Mouse (Mus musculus) limb, embryonic 12.5 days (tissue): Measurements from ENCODE around the gene Gpr180. TPM values are rescaled to one million over a fixed set of nuclear protein-coding genes. Genes with fewer than 3 reads are reported as not detected.
"Not testable (repeated sequence)": the region's sequence is repeated elsewhere in the genome, so short reads cannot be mapped to it uniquely, and the experiment has no call there.

Experiments used
- ATAC-seq: fragments of 200-750 bp; cut with Nextera tagmentation; 2 replicates; pipeline ENCODE4 v1.8.0; 2017; ENCODE audit warnings: low read depth, moderate TSS enrichment; ENCODE audit not compliant: insufficient number of reproducible peaks, insufficient read depth, low FRiP score, low TSS enrichment
- H3K27ac ChIP-seq: fragments of 300-500 bp; sonication (generic); 2 replicates; pipeline ENCODE4 v1.5.1; 2016; ENCODE audit warnings: mild to moderate bottlenecking, moderate library complexity
- H3K27me3 ChIP-seq: fragments of 300-500 bp; sonication (generic); 2 replicates; pipeline ENCODE4 v1.6.1; 2016; ENCODE audit warnings: mild to moderate bottlenecking, moderate library complexity
- H3K36me3 ChIP-seq: fragments of 300-500 bp; sonication (generic); 2 replicates; pipeline ENCODE4 v1.6.1; 2016; ENCODE audit warnings: mild to moderate bottlenecking, moderate library complexity
- H3K4me1 ChIP-seq: fragments of 300-500 bp; sonication (generic); replicated peaks from 2 replicates; pipeline ENCODE4 v1.6.1; 2016
- H3K4me2 ChIP-seq: fragments of 300-500 bp; sonication (generic); 2 replicates; pipeline ENCODE4 v1.6.1; 2016; ENCODE audit warnings: mild to moderate bottlenecking, moderate library complexity
- H3K4me3 ChIP-seq: fragments of 300-500 bp; sonication (generic); replicated peaks from 2 replicates; pipeline ENCODE4 v1.5.1; 2016; ENCODE audit warnings: mild to moderate bottlenecking
- H3K9ac ChIP-seq: fragments of 300-500 bp; sonication (generic); replicated peaks from 2 replicates; pipeline ENCODE4 v1.6.1; 2016; ENCODE audit warnings: mild to moderate bottlenecking, moderate library complexity
- H3K9me3 ChIP-seq: fragments of 300-500 bp; sonication (generic); 2 replicates; pipeline ENCODE4 v1.6.1; 2016; ENCODE audit warnings: mild to moderate bottlenecking, moderate library complexity
- WGBS: fragments of 180-500 bp; shearing (Covaris S2); methylation state at CpG from one replicate; pipeline ENCODE4 v1.1.7; 2016; 5-methylcytosine and 5-hydroxymethylcytosine counted together
- polyA plus RNA-seq: library from polyadenylated mRNA; unstranded; fragments of >200 nt; fragmentation: Nextera tagmentation; extraction: Ambion mirVana; gene quantifications from 2 replicates; pipeline ENCODE4 v1.2.1, GENCODE M21; 2016

Gene Gpr180
- polyA plus RNA-seq, 1 experiment from 2014 or later: 54.2 TPM

- not testable (repeated sequence) for ATAC-seq, H3K4me2 ChIP-seq, H3K4me1 ChIP-seq, H3K4me3 ChIP-seq, H3K9me3 ChIP-seq, H3K27ac ChIP-seq, H3K27me3 ChIP-seq, H3K9ac ChIP-seq
- WGBS: 95% methylated on average over 16 of the region's 16 CpGs
- H3K36me3 ChIP-seq: peaks cover 83% of the 10 kb centered on the region
Measured at GRCm38 (mm10) chr14:118156056-118156455, 19.1 kb downstream of the Gpr180 start.

GRCm38 (mm10) chr14:118156740-118157139, 19.8 kb downstream of the Gpr180 start:
- Histone ChIP-seq H3K27me3 (no peaks in the 10 kb centered on the region), H3K9me3 (no peaks in the 10 kb centered on the region), H3K4me1 (no peaks in the 10 kb centered on the region), H3K27ac (no peak overlapping the region), H3K9ac (no peak overlapping the region), H3K36me3 (peaks cover 87% of the 10 kb centered on the region), H3K4me2 (no peak overlapping the region), H3K4me3 (no peak overlapping the region)
- 88% methylated on average over 10 of the region's 10 CpGs for WGBS
- no peak; the same call in 1 of the 2 replicates for ATAC-seq

- H3K27me3 ChIP-seq: no peaks in the 10 kb centered on the region
- H3K36me3 ChIP-seq: peaks cover 88% of the 10 kb centered on the region
- ATAC-seq: no peak
- no peaks in the 10 kb centered on the region for H3K9me3 ChIP-seq
- no peaks in the 10 kb centered on the region for H3K4me1 ChIP-seq
- no peak overlapping the region for H3K9ac ChIP-seq
- H3K4me3 ChIP-seq: no peak overlapping the region
- no peak overlapping the region for H3K27ac ChIP-seq
- H3K4me2 ChIP-seq: no peak overlapping the region
- WGBS: 29% methylated on average over 5 of the region's 5 CpGs
Measured at GRCm38 (mm10) chr14:118157146-118157545, 20.2 kb downstream of the Gpr180 start.

DNA sequence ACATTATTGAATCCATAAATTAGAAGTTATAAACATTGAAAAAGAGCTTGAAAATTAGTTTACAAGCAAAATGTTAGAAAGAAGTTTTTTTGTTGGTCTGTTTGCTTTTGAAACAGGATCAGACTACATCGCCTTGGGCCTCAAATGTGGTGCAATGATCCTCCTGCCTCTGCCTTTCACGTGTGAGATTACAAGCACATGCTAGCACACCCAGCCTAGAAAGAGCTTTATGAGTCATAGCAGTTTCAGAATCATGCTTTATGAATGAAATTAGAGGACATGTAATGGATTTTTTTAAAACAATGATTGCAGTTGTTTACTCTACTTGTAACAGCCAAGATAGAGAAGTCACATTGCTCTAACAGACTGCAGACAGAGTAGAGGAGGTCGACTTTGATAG, 24.8 kb downstream of the Gpr180 start:
- H3K4me3 ChIP-seq: no peak overlapping the region
- H3K36me3 ChIP-seq: peaks cover 71% of the 10 kb centered on the region
- H3K4me2 ChIP-seq: no peak overlapping the region
- WGBS: 88% methylated on average over 3 of the region's 3 CpGs
- no peaks in the 10 kb centered on the region for H3K4me1 ChIP-seq
- no peaks in the 10 kb centered on the region for H3K9me3 ChIP-seq
- H3K27me3 ChIP-seq: no peaks in the 10 kb centered on the region
- H3K9ac ChIP-seq: no peak overlapping the region
- no peak for ATAC-seq
- no peak overlapping the region for H3K27ac ChIP-seq

DNA sequence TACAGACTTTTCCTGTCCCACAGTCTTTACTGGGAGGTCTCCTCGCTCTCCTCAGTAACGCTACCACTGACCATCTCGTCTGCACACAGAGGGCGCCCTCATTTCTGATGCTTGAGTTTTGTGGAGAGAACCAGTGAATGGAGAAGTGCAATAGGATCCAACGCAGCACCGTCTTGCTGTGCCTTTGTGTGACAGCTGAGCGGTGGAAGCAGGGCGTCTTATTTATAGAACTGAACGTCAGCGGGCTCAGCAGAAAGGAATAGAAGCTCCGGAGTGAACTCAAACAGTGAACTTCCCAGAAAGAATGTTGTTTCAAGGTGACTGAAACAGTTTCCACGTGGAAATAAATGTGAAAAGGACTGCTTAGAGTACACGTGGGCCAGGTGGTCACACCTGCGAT, 25.7 kb downstream of the Gpr180 start:
- H3K36me3 ChIP-seq: peaks cover 69% of the 10 kb centered on the region
- no peak overlapping the region for H3K4me2 ChIP-seq
- no peaks in the 10 kb centered on the region for H3K4me1 ChIP-seq
- H3K9ac ChIP-seq: no peak overlapping the region
- ATAC-seq: no peak
- H3K27me3 ChIP-seq: no peaks in the 10 kb centered on the region
- WGBS: 90% methylated on average over 14 of the region's 14 CpGs
- H3K4me3 ChIP-seq: no peak overlapping the region
- H3K9me3 ChIP-seq: no peaks in the 10 kb centered on the region
- no peak overlapping the region for H3K27ac ChIP-seq

DNA sequence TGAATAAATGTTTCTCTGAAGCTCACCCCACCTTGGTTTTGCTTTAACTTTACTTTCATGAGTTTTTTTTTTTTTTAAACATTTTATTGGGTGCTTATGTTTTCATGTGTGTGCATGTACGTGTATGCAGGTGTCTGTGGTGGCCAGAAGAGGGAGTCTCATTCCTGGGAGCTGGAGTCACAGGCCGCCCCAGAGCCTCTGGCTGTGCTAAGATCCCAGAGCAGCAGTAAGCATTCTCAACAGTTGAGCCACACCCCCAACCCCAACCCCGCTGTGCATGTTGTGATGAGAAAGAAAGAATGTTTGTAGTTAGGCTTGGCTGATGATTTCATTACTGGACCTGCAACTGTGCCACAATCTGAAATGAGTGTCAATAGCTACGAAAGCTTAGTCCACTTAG, 31.8 kb downstream of the Gpr180 start:
- Histone ChIP-seq H3K9me3 (no peaks in the 10 kb centered on the region), H3K4me1 (no peaks in the 10 kb centered on the region), H3K36me3 (peaks cover 30% of the 10 kb centered on the region; the same call in 1 of the 2 replicates), H3K9ac (no peak overlapping the region), H3K27ac (no peak overlapping the region), H3K27me3 (no peaks in the 10 kb centered on the region), H3K4me2 (no peak overlapping the region), H3K4me3 (no peak overlapping the region)
- 91% methylated on average over 4 of the region's 4 CpGs for WGBS
- no peak for ATAC-seq

- H3K27me3 ChIP-seq: no peaks in the 10 kb centered on the region
- peaks cover 18% of the 10 kb centered on the region; the same call in 1 of the 2 replicates for H3K36me3 ChIP-seq
- no peak overlapping the region for H3K27ac ChIP-seq
- ATAC-seq: no peak
- no peak overlapping the region for H3K4me2 ChIP-seq
- whole genome bisulfite sequencing: 61% methylated on average over 11 of the region's 11 CpGs
- no peaks in the 10 kb centered on the region for H3K4me1 ChIP-seq
- H3K4me3 ChIP-seq: no peak overlapping the region
- no peaks in the 10 kb centered on the region for H3K9me3 ChIP-seq
- no peak overlapping the region for H3K9ac ChIP-seq
Measured at GRCm38 (mm10) chr14:118173590-118174203, 36.7 kb downstream of the Gpr180 start.

- Histone ChIP-seq H3K4me3 (no peak overlapping the region), H3K4me1 (no peaks in the 10 kb centered on the region), H3K27ac (no peak overlapping the region), H3K9ac (no peak overlapping the region), H3K4me2 (no peak overlapping the region), H3K9me3 (no peaks in the 10 kb centered on the region), H3K27me3 (no peaks in the 10 kb centered on the region), H3K36me3 (peaks cover 3% of the 10 kb centered on the region; the same call in 1 of the 2 replicates)
- ATAC-seq: no peak
- 83% methylated on average over 30 of the region's 30 CpGs for WGBS
Measured at GRCm38 (mm10) chr14:118175071-118175693, 38.2 kb downstream of the Gpr180 start.

GRCm38 (mm10) chr14:118175694-118176085, 38.7 kb downstream of the Gpr180 start:
- Histone ChIP-seq H3K27me3 (no peaks in the 10 kb centered on the region), H3K27ac (no peak overlapping the region), H3K9me3 (no peaks in the 10 kb centered on the region), H3K9ac (no peak overlapping the region), H3K36me3 (no peaks in the 10 kb centered on the region), H3K4me3 (no peak overlapping the region), H3K4me2 (no peak overlapping the region), H3K4me1 (no peaks in the 10 kb centered on the region; the same call in 1 of the 2 replicates)
- WGBS: 85% methylated on average over 12 of the region's 12 CpGs
- ATAC-seq: no peak

DNA sequence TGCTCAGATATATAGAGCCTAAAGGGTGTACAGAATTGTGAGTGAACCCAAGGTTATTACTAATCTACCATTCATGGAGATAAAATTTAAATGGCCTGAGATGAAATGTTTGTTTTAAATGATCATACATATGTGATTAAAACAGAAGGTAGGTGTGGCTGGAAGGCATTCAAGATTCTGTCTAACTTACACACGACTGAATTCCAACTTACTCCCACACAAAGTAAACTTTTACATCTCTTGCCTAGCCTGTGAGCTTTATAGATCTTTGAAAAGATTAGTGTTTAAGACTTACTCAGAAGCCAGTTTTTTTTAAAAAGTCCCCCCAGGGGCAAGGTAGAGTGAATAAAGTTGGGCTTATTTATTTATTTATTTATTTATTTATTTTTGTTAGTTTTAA, 42.3 kb downstream of the Gpr180 start:
- H3K4me1 ChIP-seq: no peaks in the 10 kb centered on the region; the same call in 1 of the 2 replicates
- no peak overlapping the region for H3K9ac ChIP-seq
- H3K4me3 ChIP-seq: no peak overlapping the region
- H3K27me3 ChIP-seq: no peaks in the 10 kb centered on the region
- H3K4me2 ChIP-seq: no peak overlapping the region
- ATAC-seq: no peak
- no peaks in the 10 kb centered on the region for H3K9me3 ChIP-seq
- no peak overlapping the region for H3K27ac ChIP-seq
- 64% methylated on average over 1 of the region's 1 CpGs for WGBS
- H3K36me3 ChIP-seq: no peaks in the 10 kb centered on the region

DNA sequence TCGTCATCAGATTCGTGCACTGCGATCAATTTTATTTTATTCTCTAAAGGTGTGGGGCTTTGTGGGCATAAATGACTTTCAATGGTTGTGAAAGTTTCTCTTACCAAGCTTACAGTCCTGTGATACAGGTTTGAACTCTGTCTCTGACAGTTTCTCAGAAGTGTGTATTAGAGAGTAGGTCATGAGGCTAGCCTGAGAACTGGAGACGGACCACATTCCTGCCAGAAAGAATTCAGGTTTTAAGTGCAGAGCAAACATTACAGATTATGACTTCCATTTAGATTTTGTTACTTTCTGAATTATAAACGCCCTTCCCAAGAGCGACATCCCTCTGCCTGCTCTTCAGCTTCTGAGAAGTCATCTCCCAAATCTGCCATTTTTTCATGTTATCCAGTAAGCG, 42.7 kb downstream of the Gpr180 start:
- Histone ChIP-seq H3K27me3 (no peaks in the 10 kb centered on the region), H3K27ac (no peak overlapping the region), H3K36me3 (no peaks in the 10 kb centered on the region), H3K9me3 (no peaks in the 10 kb centered on the region), H3K4me3 (peak overlapping the region; percentile 50), H3K4me2 (peak overlapping the region; percentile 73), H3K9ac (peak overlapping the region; percentile 55), H3K4me1 (no peaks in the 10 kb centered on the region; the same call in 1 of the 2 replicates)
- no peak for ATAC-seq
- WGBS: 34% methylated on average over 7 of the region's 7 CpGs
